ENCODE assay signal across 20 mouse cellular contexts in the genomic region with DNA sequence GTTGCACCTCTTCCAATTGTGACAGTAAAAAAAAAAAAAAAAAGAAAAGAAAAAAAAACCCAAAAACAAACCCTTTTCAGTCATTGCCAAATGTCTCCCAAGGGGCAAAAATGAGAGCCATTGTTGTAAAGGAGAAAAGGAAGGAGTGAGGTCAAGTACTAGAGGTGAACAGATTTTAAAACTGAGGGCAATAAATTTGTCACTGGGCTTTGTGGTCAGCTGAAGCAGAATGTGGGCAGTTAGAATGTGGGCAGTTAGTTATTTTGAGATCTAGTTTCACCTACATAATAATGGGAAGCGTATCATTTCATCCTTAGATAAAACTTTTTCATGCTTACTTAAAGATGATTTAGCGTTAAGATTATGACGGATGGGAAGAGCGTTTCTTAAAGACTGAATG.
"Had no signal": no experiment of that assay in that cellular context is flagged by ENCODE, and none has a peak within 500 bp of the region (broad histone marks: within the 10 kb centered on the region; RNA-seq: fewer than 3 reads in every experiment).

No protein-coding gene starts in this region.

- H3K36me3 ChIP-seq: liver, embryonic 13.5 days; liver, embryonic 15.5 days; lung, embryonic 15.5 days; neural tube, embryonic 13.5 days; neural tube, embryonic 15.5 days had no signal

- DNase-seq: liver, embryonic 13.5 days; liver, postnatal 0 days; lung, adult 2 months; lung, postnatal 14 days; lung, postnatal 36 days; retina, postnatal 1 day; right cerebral cortex, adult 18-20 months; right cerebral cortex, postnatal 25 days; right cerebral cortex, postnatal 4 days; spleen, adult 18-20 months; thymus, adult 18-20 months; thymus, postnatal 14 days; thymus, postnatal 36 days had no signal

- ATAC-seq: liver, postnatal 0 days; lung, postnatal 0 days had no signal

- H3K9me3 ChIP-seq: liver, embryonic 13.5 days; liver, embryonic 15.5 days; lung, embryonic 15.5 days; megakaryocyte, embryonic 14.5 days; neural tube, embryonic 13.5 days; neural tube, embryonic 15.5 days had no signal

- H3K4me3 ChIP-seq: liver, embryonic 13.5 days; liver, embryonic 15.5 days; lung, embryonic 15.5 days; megakaryocyte, embryonic 14.5 days; neural tube, embryonic 13.5 days; neural tube, embryonic 15.5 days had no signal

- H3K9ac ChIP-seq: liver, embryonic 13.5 days; liver, embryonic 15.5 days; liver, postnatal 0 days; lung, embryonic 15.5 days; neural tube, embryonic 15.5 days had no signal

- H3K27me3 ChIP-seq: liver, embryonic 13.5 days; liver, embryonic 15.5 days; lung, embryonic 15.5 days; megakaryocyte, embryonic 14.5 days; neural tube, embryonic 13.5 days; neural tube, embryonic 15.5 days had no signal

- H3K4me1 ChIP-seq: liver, embryonic 13.5 days; liver, embryonic 15.5 days; megakaryocyte, embryonic 14.5 days had no signal

- H3K27ac ChIP-seq: liver, embryonic 13.5 days; liver, embryonic 15.5 days; lung, embryonic 15.5 days; macrophage had no signal

- H3K4me2 ChIP-seq: liver, embryonic 13.5 days; liver, embryonic 15.5 days; lung, embryonic 15.5 days; neural tube, embryonic 13.5 days; neural tube, embryonic 15.5 days had no signal
